Comparison of ENCODE assay signal across 21 mouse cellular contexts in genomic region chr2:165207086-165207485, GRCm38 (mm10). TPM values are rescaled to one million over a fixed set of nuclear protein-coding genes. Genes with fewer than 3 reads are reported as not detected.
DNase-seq lines count a peak whose midpoint lies in the region; TF ChIP-seq lines count a peak whose summit lies in the region.
"Had no signal": no experiment of that assay in that cellular context is flagged by ENCODE, and none has a peak within 500 bp of the region (broad histone marks: within the 10 kb centered on the region; RNA-seq: fewer than 3 reads in every experiment).

No protein-coding gene starts in this region.

- no peak for TF ChIP-seq RAD21 in CH12.LX (IDR thresholded peaks at IDR 0.05; ENCODE audit: low read depth, low read length)

- no peak for TF ChIP-seq CTCF in CH12.LX (conservative IDR thresholded peaks at IDR 0.05 in 1 of 2, IDR thresholded peaks at IDR 0.05 in 1 of 2; ENCODE audit: low read depth in 2 of 2, low read length in 2 of 2)
- TF ChIP-seq CTCF in olfactory bulb, adult 2 months (IDR thresholded peaks at IDR 0.05; ENCODE audit: insufficient read depth, low read depth, low read length), result no peak

- H3K27ac ChIP-seq in CH12.LX (ENCODE audit: insufficient read depth, low read depth), result no peak overlapping the region
- peak overlapping the region; percentile 93 for H3K27ac ChIP-seq in olfactory bulb, adult 2 months (ENCODE audit: insufficient read depth, low read depth, low read length)
- H3K27ac ChIP-seq: embryonic facial prominence, embryonic 10.5 days; embryonic facial prominence, embryonic 12.5 days; forebrain, embryonic 10.5 days had no signal

- H3K4me1 ChIP-seq in CH12.LX (ENCODE audit: control insufficient read depth in 1 of 2, insufficient read depth in 2 of 2), result peaks cover 0 to 11% of the 10 kb centered on the region in 2 experiments; a peak in 1 of 4 replicates
- H3K4me1 ChIP-seq in olfactory bulb, adult 2 months (ENCODE audit: control insufficient read depth, insufficient read depth, low read length), result peaks cover 54% of the 10 kb centered on the region

- intact Hi-C loops in gastrocnemius, postnatal 36 days (cut with DNase I), result no loop called here

- no peak overlapping the region for H3K4me2 ChIP-seq in CH12.LX (ENCODE audit: insufficient read depth, low read depth, poor library complexity, severe bottlenecking)
- H3K4me2 ChIP-seq: embryonic facial prominence, embryonic 12.5 days; forebrain, embryonic 12.5 days had no signal

- WGBS in olfactory bulb, adult 2 months, result 65% methylated on average over 4 of the region's 4 CpGs

- H3K36me3 ChIP-seq in CH12.LX (replicated peaks in 1 of 2; ENCODE audit: control insufficient read depth in 1 of 2, insufficient read depth in 1 of 2, low read length in 1 of 2), result no peaks in the 10 kb centered on the region
- H3K36me3 ChIP-seq: embryonic facial prominence, embryonic 10.5 days; embryonic facial prominence, embryonic 12.5 days; forebrain, embryonic 10.5 days; forebrain, embryonic 12.5 days had no signal

- no peak overlapping the region for H3K9ac ChIP-seq in CH12.LX (ENCODE audit: insufficient read depth, low read depth)
- H3K9ac ChIP-seq: embryonic facial prominence, embryonic 12.5 days; forebrain, embryonic 12.5 days had no signal

- H3K9me3 ChIP-seq in CH12.LX (replicated peaks; ENCODE audit: low read length), result no peaks in the 10 kb centered on the region
- H3K9me3 ChIP-seq: embryonic facial prominence, embryonic 10.5 days; embryonic facial prominence, embryonic 12.5 days; forebrain, embryonic 10.5 days; forebrain, embryonic 12.5 days had no signal

- in situ Hi-C loops in CH12.LX (cut with MboI; ENCODE audit: low pct_ligation_motif_present, low pct_unique_long_range_greater_than_20kb, low sequenced_read_pairs), result no loop called here

- H3K4me3 ChIP-seq in CH12.LX (replicated peaks in 1 of 3; ENCODE audit: low read depth in 2 of 3, low read length in 2 of 3, poor library complexity in 1 of 3), result no peak overlapping the region
- H3K4me3 ChIP-seq in olfactory bulb, adult 2 months (ENCODE audit: insufficient read depth, low read depth, low read length), result no peak overlapping the region
- H3K4me3 ChIP-seq: embryonic facial prominence, embryonic 10.5 days; embryonic facial prominence, embryonic 12.5 days; forebrain, embryonic 10.5 days; forebrain, embryonic 12.5 days had no signal

- H3K79me2 ChIP-seq in CH12.LX (replicated peaks; ENCODE audit: control insufficient read depth, extremely low read depth, insufficient read depth, poor library complexity, severe bottlenecking), result no peaks in the 10 kb centered on the region

- peaks cover 89% of the 10 kb centered on the region for H3K27me3 ChIP-seq in CH12.LX (replicated peaks)

- DNase-seq in 3T3-L1 (ENCODE audit: low read depth, low spot score) (peak; percentile 81), CH12.LX (ENCODE audit: extremely low read depth) (peak; percentile 3), NIH3T3 (ENCODE audit: low read depth) (peak; percentile 79)
- DNase-seq in retina, postnatal 1 day, result no peak
- no peak for DNase-seq in kidney, adult 9 months
- DNase-seq in gastrocnemius, postnatal 36 days, result no peak
- no peak for DNase-seq in spleen, adult 12 weeks (ENCODE audit: low spot score)
- DNase-seq: adrenal gland, adult 2 months; adrenal gland, postnatal 10 days; adrenal gland, postnatal 25 days; B cell, adult 2 months; cerebellum, adult 11 months; cerebellum, adult 18-20 months; cerebellum, adult 8-10 months had no signal

- dilution Hi-C loops in CH12.LX (cut with MboI; ENCODE audit: extremely low pct_ligation_motif_present, extremely low pct_unique_long_range_greater_than_20kb, low sequenced_read_pairs), result no loop called here

- TF ChIP-seq POLR2A in CH12.LX (IDR thresholded peaks at IDR 0.05; ENCODE audit: low read depth, low read length), result no peak
- TF ChIP-seq POLR2A in olfactory bulb, adult 2 months (IDR thresholded peaks at IDR 0.05; ENCODE audit: insufficient read depth, low read depth, low read length), result no peak

- peak; percentile 39; the same call in 1 of the 2 replicates for TF ChIP-seq EP300 in CH12.LX (IDR thresholded peaks at IDR 0.05; ENCODE audit: low read length)

TF ChIP-seq in CH12.LX, 34 proteins besides CTCF, POLR2A, EP300 and RAD21:
- TF ChIP-seq JUN (IDR thresholded peaks at IDR 0.05; ENCODE audit: insufficient read depth, low read depth, low read length) (no peak), JUND (conservative IDR thresholded peaks at IDR 0.05; ENCODE audit: low read depth, low read length) (peak; percentile 36; the same call in 1 of the 2 replicates), IRF4 (IDR thresholded peaks at IDR 0.05; ENCODE audit: low read depth, low read length) (peak; percentile 66), ZNF384 (IDR thresholded peaks at IDR 0.05; ENCODE audit: low read depth, low read length) (no peak), MAX (IDR thresholded peaks at IDR 0.05; ENCODE audit: low read length) (no peak), BHLHE40 (IDR thresholded peaks at IDR 0.05; ENCODE audit: low read depth, low read length) (peak; percentile 65), ZKSCAN1 (IDR thresholded peaks at IDR 0.05; ENCODE audit: borderline replicate concordance, low read depth, low read length) (no peak)

RNA-seq across cellular contexts. Expression of gene Cdh22, which starts 27.6 kb away (rescaled TPM):
- total RNA-seq in CH12.LX (2012; rRNA removed) (0.08 TPM in 1 of 2 replicates, not detected in the other), CH12.LX (2014; rRNA removed) (not detected in 2 replicates)
- polyA plus RNA-seq in CH12.LX (2012; ENCODE audit: insufficient read length, low read depth), result not detected in 2 replicates
- polyA plus RNA-seq in olfactory bulb, adult 2 months (2012; ENCODE audit: insufficient read depth, insufficient read length, low replicate concordance, missing spikeins), result not detected in 2 replicates
- under 1 TPM; 0.10 to 0.20 TPM for total RNA-seq in gastrocnemius, postnatal 36 days (2021)
- total RNA-seq: MEL had no signal
- polyA plus RNA-seq: CD4-positive, CD25-positive, alpha-beta regulatory T cell, adult 4 months had no signal

Comparison
In these comparisons a context has a peak if more than half of its experiments do, and no peak if none do; other contexts are left out.
1. DNase-seq: peak in 3T3-L1 (single experiment), CH12.LX (single experiment) and NIH3T3 (single experiment); none in retina, postnatal 1 day (single experiment), kidney, adult 9 months (single experiment), gastrocnemius, postnatal 36 days (0 of 2) and spleen, adult 12 weeks (single experiment).